ENCODE assay signal across 14 mouse cellular contexts in genomic region chr17:87315891-87316763, GRCm38 (mm10). TPM values are rescaled to one million over a fixed set of nuclear protein-coding genes. Genes with fewer than 3 reads are reported as not detected.
A peak's percentile ranks its signal among the peaks of the same experiment; 100 is the strongest.
DNase-seq lines count a peak whose midpoint lies in the region; ATAC-seq and TF ChIP-seq lines count a peak whose summit lies in the region.
"Had no signal": no experiment of that assay in that cellular context is flagged by ENCODE, and none has a peak within 500 bp of the region (broad histone marks: within the 10 kb centered on the region; RNA-seq: fewer than 3 reads in every experiment).

No protein-coding gene starts in this region.

- no peaks in the 10 kb centered on the region for H3K27me3 ChIP-seq in MEL (ENCODE audit: control insufficient read depth in 1 of 2, insufficient read depth in 2 of 2, low read length in 2 of 2)
- no peaks in the 10 kb centered on the region for H3K27me3 ChIP-seq in cerebellum, adult 2 months (ENCODE audit: control insufficient read depth, insufficient read depth, low read length)
- no peaks in the 10 kb centered on the region for H3K27me3 ChIP-seq in liver, embryonic 13.5 days
- no peaks in the 10 kb centered on the region for H3K27me3 ChIP-seq in forebrain, embryonic 12.5 days
- H3K27me3 ChIP-seq: neural tube, embryonic 12.5 days had no signal

- WGBS in cerebellum, adult 2 months = 56% methylated on average over 23 of the region's 23 CpGs
- 62% methylated on average over 23 of the region's 23 CpGs for WGBS in liver, embryonic 13.5 days (ENCODE audit: insufficient replicate concordance)
- WGBS in forebrain, embryonic 12.5 days = 83% methylated on average over 23 of the region's 23 CpGs

- no peaks in the 10 kb centered on the region for H3K9me3 ChIP-seq in MEL (replicated peaks; ENCODE audit: insufficient read depth, low read length)
- H3K9me3 ChIP-seq in liver, embryonic 13.5 days (replicated peaks) = no peaks in the 10 kb centered on the region
- no peaks in the 10 kb centered on the region for H3K9me3 ChIP-seq in forebrain, embryonic 12.5 days
- H3K9me3 ChIP-seq: forebrain, embryonic 10.5 days; neural tube, embryonic 12.5 days had no signal

- TF ChIP-seq CTCF in layer of hippocampus, adult 2 months (conservative IDR thresholded peaks at IDR 0.05) = peak; percentile 58
- no peak for TF ChIP-seq CTCF in MEL (IDR thresholded peaks at IDR 0.05 in 2 of 3, conservative IDR thresholded peaks at IDR 0.05 in 1 of 3; ENCODE audit: control insufficient read depth in 1 of 3, insufficient read depth in 1 of 3, low read depth in 2 of 3, low read length in 3 of 3, poor library complexity in 1 of 3, severe bottlenecking in 1 of 3)
- TF ChIP-seq CTCF in cerebellum, adult 2 months (IDR thresholded peaks at IDR 0.05; ENCODE audit: borderline replicate concordance, insufficient read depth, low read depth, low read length) = peak; percentile 55

- DNase-seq in layer of hippocampus, adult 2 months (ENCODE audit: low spot score in 2 of 2) = no peak
- DNase-seq in layer of hippocampus, adult 9-10 months (ENCODE audit: low spot score) = no peak
- no peak for DNase-seq in MEL (ENCODE audit: low read depth, low spot score)
- peak; percentile 62 to 73 for DNase-seq in cerebellum, adult 2 months
- no peak for DNase-seq in liver, embryonic 13.5 days
- no peak for DNase-seq in right cerebral cortex, postnatal 14 days
- DNase-seq: gastrocnemius, postnatal 14 days; heart, postnatal 10 days; kidney, postnatal 25 days had no signal

- TF ChIP-seq RAD21 in MEL (IDR thresholded peaks at IDR 0.05; ENCODE audit: low read depth, low read length) = no peak

- no peak overlapping the region for H3K9ac ChIP-seq in MEL (ENCODE audit: control insufficient read depth, low read depth, low read length, poor library complexity, severe bottlenecking)
- no peak overlapping the region for H3K9ac ChIP-seq in liver, embryonic 13.5 days
- H3K9ac ChIP-seq in forebrain, embryonic 12.5 days = no peak overlapping the region
- H3K9ac ChIP-seq: neural tube, embryonic 12.5 days had no signal

- H3K27ac ChIP-seq in layer of hippocampus, adult 2 months = peak overlapping the region; percentile 40; the same call in 1 of the 2 replicates
- no peak overlapping the region for H3K27ac ChIP-seq in MEL (ENCODE audit: control insufficient read depth, low read depth, low read length)
- peak overlapping the region; percentile 67; the same call in 1 of the 2 replicates for H3K27ac ChIP-seq in cerebellum, adult 2 months (ENCODE audit: insufficient read depth, low read length)
- H3K27ac ChIP-seq in liver, embryonic 13.5 days = peak overlapping the region; percentile 75; the same call in 1 of the 2 replicates
- no peak overlapping the region for H3K27ac ChIP-seq in forebrain, embryonic 12.5 days
- H3K27ac ChIP-seq: neural tube, embryonic 12.5 days had no signal

- peaks cover 1 to 4% of the 10 kb centered on the region in 2 experiments; a peak in 2 of 4 replicates for H3K4me1 ChIP-seq in MEL (ENCODE audit: control insufficient read depth in 1 of 2, insufficient read depth in 2 of 2, low read length in 2 of 2)
- H3K4me1 ChIP-seq in cerebellum, adult 2 months (ENCODE audit: control insufficient read depth, insufficient read depth, low read length) = peaks cover 33% of the 10 kb centered on the region
- H3K4me1 ChIP-seq in liver, embryonic 13.5 days (replicated peaks) = peaks cover 41% of the 10 kb centered on the region
- peaks cover 12% of the 10 kb centered on the region for H3K4me1 ChIP-seq in forebrain, embryonic 12.5 days

- no peak overlapping the region for H3K4me2 ChIP-seq in liver, embryonic 13.5 days
- no peak overlapping the region for H3K4me2 ChIP-seq in forebrain, embryonic 12.5 days
- H3K4me2 ChIP-seq: midbrain, embryonic 11.5 days had no signal

- ATAC-seq in liver, embryonic 13.5 days (ENCODE audit: low read depth) = no peak
- ATAC-seq in forebrain, embryonic 12.5 days (ENCODE audit: low FRiP score) = no peak
- no peak for ATAC-seq in activated CD4-positive, CD25-positive, alpha-beta regulatory T cell, adult 4 months

- no peak overlapping the region for H3K4me3 ChIP-seq in layer of hippocampus, adult 2 months
- H3K4me3 ChIP-seq in MEL (ENCODE audit: control insufficient read depth in 1 of 2, insufficient read depth in 1 of 2, low read depth in 2 of 2, low read length in 2 of 2) = no peak overlapping the region
- no peak overlapping the region for H3K4me3 ChIP-seq in cerebellum, adult 2 months (replicated peaks; ENCODE audit: insufficient read depth, low read depth, low read length)
- H3K4me3 ChIP-seq in liver, embryonic 13.5 days (replicated peaks) = no peak overlapping the region
- no peak overlapping the region for H3K4me3 ChIP-seq in forebrain, embryonic 12.5 days (replicated peaks)
- H3K4me3 ChIP-seq: neural tube, embryonic 12.5 days had no signal

- peaks cover 3 to 6% of the 10 kb centered on the region in 2 experiments for H3K36me3 ChIP-seq in MEL (ENCODE audit: control insufficient read depth in 1 of 2, insufficient read depth in 2 of 2, low read length in 2 of 2)
- peaks cover 17% of the 10 kb centered on the region for H3K36me3 ChIP-seq in liver, embryonic 13.5 days
- H3K36me3 ChIP-seq in forebrain, embryonic 12.5 days (replicated peaks) = no peaks in the 10 kb centered on the region
- H3K36me3 ChIP-seq: forebrain, embryonic 10.5 days; neural tube, embryonic 12.5 days had no signal

- TF ChIP-seq EP300 in MEL (IDR thresholded peaks at IDR 0.05; ENCODE audit: low read depth in 1 of 2, low read length in 2 of 2) = no peak

- H3K79me2 ChIP-seq in MEL (ENCODE audit: control insufficient read depth, insufficient read depth, low read length, poor library complexity) = no peaks in the 10 kb centered on the region

- TF ChIP-seq POLR2A in MEL (IDR thresholded peaks at IDR 0.05; ENCODE audit: control insufficient read depth in 1 of 2, insufficient read depth in 1 of 2, low read depth in 1 of 2, low read length in 2 of 2, poor library complexity in 1 of 2) = no peak
- TF ChIP-seq POLR2A in cerebellum, adult 2 months (IDR thresholded peaks at IDR 0.05; ENCODE audit: borderline replicate concordance, insufficient read depth, low read length) = no peak

TF ChIP-seq in MEL, 35 proteins besides CTCF, POLR2A, EP300 and RAD21:
- TF ChIP-seq ZKSCAN1 (IDR thresholded peaks at IDR 0.05; ENCODE audit: low read depth, low read length) (peak; percentile 75; the same call in 1 of the 2 replicates), GATA1 (IDR thresholded peaks at IDR 0.05; ENCODE audit: low read depth, low read length) (no peak)

RNA-seq across cellular contexts. Expression of gene Ttc7, which starts 33.4 kb away (rescaled TPM):
- 1 to 10 TPM; 7.0 to 8.6 TPM for total RNA-seq in layer of hippocampus, adult 2 months (2021)
- total RNA-seq in MEL (2012; rRNA removed) = 19.9 and 22.8 TPM in 2 replicates
- 10 to 100 TPM in 1 of 2 experiments, not detected in 1; 42.4 TPM for polyA plus RNA-seq in MEL (2012; ENCODE audit: insufficient read depth in 1 of 2, insufficient read length in 2 of 2, low read depth in 1 of 2, low replicate concordance in 2 of 2, missing spikeins in 1 of 2)
- polyA plus RNA-seq in cerebellum, adult 2 months (2012; rRNA removed) = 5.9 and 6.3 TPM in 2 replicates
- polyA plus RNA-seq in liver, embryonic 13.5 days (2015; fragmentation: Nextera tagmentation; extraction: Ambion mirVana) = 9.5 and 11.0 TPM in 2 replicates
- polyA plus RNA-seq in forebrain, embryonic 12.5 days (2016; fragmentation: Nextera tagmentation; extraction: Ambion mirVana) = 3.5 and 3.8 TPM in 2 replicates
- 10 to 100 TPM; 21.2 to 24.5 TPM for polyA plus RNA-seq in activated CD4-positive, CD25-positive, alpha-beta regulatory T cell, adult 4 months (2017; shearing (Covaris generic))

RNA-seq across cellular contexts. Expression of gene Mcfd2, which starts 50.4 kb away (rescaled TPM):
- 10 to 100 TPM; 56.0 to 62.6 TPM for total RNA-seq in layer of hippocampus, adult 2 months (2021)
- 41.4 and 52.6 TPM in 2 replicates for total RNA-seq in MEL (2012; rRNA removed)
- polyA plus RNA-seq in MEL (2012; ENCODE audit: insufficient read depth in 1 of 2, insufficient read length in 2 of 2, low read depth in 1 of 2, low replicate concordance in 2 of 2, missing spikeins in 1 of 2) = 10 to 100 TPM in 1 of 2 experiments, not detected in 1; 50.4 TPM
- polyA plus RNA-seq in cerebellum, adult 2 months (2012; rRNA removed) = 59.6 and 64.8 TPM in 2 replicates
- polyA plus RNA-seq in liver, embryonic 13.5 days (2015; fragmentation: Nextera tagmentation; extraction: Ambion mirVana) = 50.2 and 53.9 TPM in 2 replicates
- polyA plus RNA-seq in forebrain, embryonic 12.5 days (2016; fragmentation: Nextera tagmentation; extraction: Ambion mirVana) = 50.9 and 53.3 TPM in 2 replicates
- 10 to 100 TPM; 24.7 to 33.3 TPM for polyA plus RNA-seq in activated CD4-positive, CD25-positive, alpha-beta regulatory T cell, adult 4 months (2017; shearing (Covaris generic))

Comparison
In these comparisons a context has a peak if more than half of its experiments do, and no peak if none do; other contexts are left out.
1. DNase-seq: peak in cerebellum, adult 2 months (2 of 2); none in layer of hippocampus, adult 2 months (0 of 2), layer of hippocampus, adult 9-10 months (single experiment), MEL (single experiment), liver, embryonic 13.5 days (single experiment) and right cerebral cortex, postnatal 14 days (single experiment).
2. H3K27ac ChIP-seq: peak in layer of hippocampus, adult 2 months (single experiment), cerebellum, adult 2 months (single experiment) and liver, embryonic 13.5 days (single experiment); none in MEL (single experiment) and forebrain, embryonic 12.5 days (single experiment).
3. CTCF ChIP-seq: peak in layer of hippocampus, adult 2 months (single experiment) and cerebellum, adult 2 months (single experiment); none in MEL (0 of 3).